Mouse (Mus musculus) embryo, embryonic 10 days (tissue): ENCODE measurements around the gene Pcgf1.

ENCODE experiments used
- DNase-seq: peaks from one replicate; pipeline ENCODE4 v3.0.0-alpha.2; 2015; ENCODE audit warnings: low spot score

Gene Pcgf1

GRCm38 (mm10) chr6:83101688-83102556 is 24.3 kb downstream of the Pcgf1 start:
- peak; percentile 80 for DNase-seq

GRCm38 (mm10) chr6:83103130-83103650 is 25.5 kb downstream of the Pcgf1 start:
- DNase-seq = no peak

DNA sequence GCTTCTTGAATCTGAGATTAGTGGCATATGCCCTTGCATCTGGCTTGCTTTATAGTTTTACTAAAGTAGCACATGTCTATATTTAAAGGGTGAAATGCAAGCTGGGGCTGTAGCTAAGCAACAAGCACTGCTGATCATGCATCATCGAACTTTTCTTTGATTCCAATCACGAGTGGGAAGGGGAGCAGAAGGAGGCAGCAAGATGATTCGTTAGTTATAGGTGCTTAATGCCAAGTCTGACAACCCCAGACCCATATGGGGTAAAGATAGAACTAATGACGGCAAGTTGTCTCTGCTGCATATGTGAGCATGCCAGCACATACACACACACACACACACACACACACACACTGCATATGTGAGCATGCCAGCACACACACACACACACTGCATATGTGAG is 26.5 kb downstream of the Pcgf1 start:
- no peak for DNase-seq

DNA sequence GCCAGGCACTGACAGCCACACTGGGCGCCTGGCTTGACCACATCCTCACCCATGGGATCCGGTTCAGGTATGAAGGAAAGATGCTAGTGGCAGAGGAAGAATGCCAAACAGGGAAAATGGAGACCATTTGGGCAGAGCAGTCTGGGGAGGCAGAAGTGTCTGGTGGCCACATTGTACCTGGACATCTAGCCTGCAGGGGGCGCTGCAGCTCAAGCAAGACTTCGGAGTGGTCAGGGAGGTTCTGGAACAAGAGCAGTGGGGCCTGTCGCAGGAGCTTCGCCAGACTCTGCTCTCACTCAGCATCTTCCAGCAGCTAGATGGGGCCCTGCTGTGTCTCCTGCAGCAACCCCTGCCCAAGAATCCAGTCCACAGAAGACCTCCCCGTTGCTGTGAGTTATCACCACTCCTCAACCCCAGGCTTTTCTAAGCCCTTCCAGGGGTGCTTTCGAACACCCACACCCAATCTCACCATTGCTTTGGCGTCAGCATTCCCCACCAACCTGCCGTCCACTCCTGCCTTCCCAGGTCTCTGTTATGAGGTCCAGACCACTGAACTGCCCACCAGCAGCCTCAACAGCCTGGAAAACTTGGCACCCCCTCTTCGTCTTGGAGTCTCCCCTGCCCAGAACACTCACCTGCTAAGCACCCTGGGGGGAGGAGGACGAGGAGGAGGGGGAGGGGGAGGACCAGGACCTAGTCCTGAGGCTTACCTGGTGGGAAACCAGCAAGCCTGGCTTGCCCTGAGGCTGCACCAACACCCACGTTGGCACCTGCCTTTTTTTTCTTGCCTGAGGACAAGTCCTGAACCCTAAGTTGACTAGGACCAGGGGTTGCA is 30.1 kb downstream of the Pcgf1 start:
- peak; percentile 90 for DNase-seq

GRCm38 (mm10) chr6:83108762-83109668 is 31.3 kb downstream of the Pcgf1 start, which contains the start of gene Mrpl53:
TSS of gene Mrpl53 (plus strand) at chr6:83109040.
- DNase-seq = peak; percentile 82

DNA sequence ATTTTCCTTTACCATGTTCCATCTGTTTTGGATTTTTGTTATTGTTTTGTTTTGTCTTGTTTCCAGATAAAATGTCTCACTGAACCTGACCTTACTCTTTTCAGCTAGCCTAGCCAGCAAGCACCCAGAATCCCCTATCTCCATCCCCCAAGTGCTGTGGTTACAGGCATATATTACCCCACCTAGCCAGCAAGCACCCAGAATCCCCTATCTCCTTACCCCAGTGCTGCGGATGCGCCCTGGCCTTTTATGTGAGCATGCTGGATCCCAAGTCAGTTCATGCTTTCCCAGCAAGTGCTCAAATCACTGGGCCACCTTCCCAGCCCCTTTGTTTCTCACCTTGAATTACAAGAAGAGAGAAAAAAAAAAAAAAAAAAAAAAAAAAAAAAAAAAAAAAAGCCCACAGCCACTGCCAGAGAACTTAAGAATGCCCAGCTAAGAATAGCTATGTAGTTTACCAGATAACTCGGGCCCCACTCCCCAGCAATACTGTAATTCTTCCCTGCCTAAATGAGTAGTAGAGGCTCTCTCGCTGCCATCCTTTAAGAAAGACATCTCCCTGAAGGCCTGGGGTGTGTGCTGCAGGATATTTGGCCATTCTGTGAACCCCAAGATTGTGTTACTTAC is 34.0 kb downstream of the Pcgf1 start:
- DNase-seq = no peak

DNA sequence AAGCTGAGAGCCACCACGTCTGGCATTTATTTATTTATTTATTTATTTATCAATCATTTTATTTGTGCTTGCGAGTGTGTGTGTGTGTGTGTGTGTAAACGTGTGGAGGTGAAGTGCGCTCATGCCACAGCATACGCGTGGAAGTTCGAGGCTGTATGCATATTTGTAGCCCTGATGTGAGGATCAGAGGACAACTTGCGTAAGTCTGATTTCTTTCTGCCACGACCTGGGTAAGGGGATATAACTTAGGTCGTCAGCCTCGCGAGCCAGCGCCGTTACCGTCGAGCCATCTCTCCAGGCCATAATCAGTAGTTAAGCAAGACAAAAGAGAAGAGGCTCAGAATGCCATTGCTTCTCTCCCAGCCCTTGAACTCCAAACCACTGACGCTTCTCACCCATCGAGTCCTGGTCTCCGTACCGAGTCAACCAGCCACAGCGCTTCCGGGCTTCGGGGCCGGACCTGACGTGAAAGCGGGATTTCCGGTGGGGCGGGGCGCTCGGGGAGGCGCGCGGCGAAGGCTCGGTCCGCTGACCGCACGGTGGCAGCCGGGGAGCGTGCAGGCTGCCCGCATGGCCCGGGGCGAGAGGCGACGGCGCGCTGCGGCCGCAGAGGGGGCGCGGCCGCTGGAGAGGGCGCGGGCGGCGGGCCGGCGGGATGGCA is 37.5 kb downstream of the Pcgf1 start, which contains the start of gene Mogs:
Gene Mogs, plus strand, starts transcription at position 486 of the 661 bp plus-strand sequence.
- peak; percentile 95 for DNase-seq

- no peak for DNase-seq
Measured at GRCm38 (mm10) chr6:83115682-83116372, 38.2 kb downstream of the Pcgf1 start.

DNA sequence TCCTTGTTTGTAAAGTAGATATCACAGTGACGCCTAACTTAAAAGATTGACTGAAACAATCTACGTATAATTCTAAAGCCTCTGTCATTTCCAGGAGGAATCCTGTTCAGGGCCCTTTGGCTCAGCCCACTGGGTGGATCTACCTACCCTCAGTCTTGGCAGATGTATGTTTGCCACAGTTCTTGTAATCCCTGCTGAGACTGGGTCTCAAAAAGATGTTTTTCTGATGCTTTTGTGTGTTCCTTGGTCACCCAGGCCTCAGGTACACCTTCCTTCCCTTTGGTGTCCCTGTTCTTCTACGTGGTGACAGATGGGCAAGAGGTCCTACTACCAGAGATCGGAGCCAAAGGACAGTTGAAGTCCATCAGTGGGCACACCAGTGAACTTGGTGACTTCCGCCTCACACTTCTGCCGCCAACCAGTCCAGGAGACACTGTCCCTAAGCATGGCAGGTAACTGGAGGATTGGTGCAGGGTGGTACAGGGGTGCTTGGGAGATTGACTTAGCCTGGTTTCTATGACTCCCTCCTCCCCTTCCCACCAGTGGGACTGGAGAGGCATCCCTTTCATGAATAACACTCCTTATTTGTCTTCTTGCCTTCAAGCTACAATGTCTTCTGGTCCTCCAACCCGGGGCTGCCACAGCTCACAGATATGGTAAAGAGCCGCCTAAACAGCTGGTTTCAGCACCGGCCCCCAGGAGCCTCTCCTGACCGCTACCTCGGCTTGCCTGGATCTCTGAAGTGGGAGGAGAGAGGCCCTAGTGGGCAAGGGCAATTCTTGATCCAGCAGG is 38.9 kb downstream of the Pcgf1 start:
- DNase-seq = no peak

- DNase-seq = no peak
Measured at GRCm38 (mm10) chr6:83117165-83117438, 39.4 kb downstream of the Pcgf1 start.

GRCm38 (mm10) chr6:83117616-83118015 is 39.9 kb downstream of the Pcgf1 start:
- no peak for DNase-seq

GRCm38 (mm10) chr6:83118369-83118768 is 40.7 kb downstream of the Pcgf1 start:
- DNase-seq = no peak

DNA sequence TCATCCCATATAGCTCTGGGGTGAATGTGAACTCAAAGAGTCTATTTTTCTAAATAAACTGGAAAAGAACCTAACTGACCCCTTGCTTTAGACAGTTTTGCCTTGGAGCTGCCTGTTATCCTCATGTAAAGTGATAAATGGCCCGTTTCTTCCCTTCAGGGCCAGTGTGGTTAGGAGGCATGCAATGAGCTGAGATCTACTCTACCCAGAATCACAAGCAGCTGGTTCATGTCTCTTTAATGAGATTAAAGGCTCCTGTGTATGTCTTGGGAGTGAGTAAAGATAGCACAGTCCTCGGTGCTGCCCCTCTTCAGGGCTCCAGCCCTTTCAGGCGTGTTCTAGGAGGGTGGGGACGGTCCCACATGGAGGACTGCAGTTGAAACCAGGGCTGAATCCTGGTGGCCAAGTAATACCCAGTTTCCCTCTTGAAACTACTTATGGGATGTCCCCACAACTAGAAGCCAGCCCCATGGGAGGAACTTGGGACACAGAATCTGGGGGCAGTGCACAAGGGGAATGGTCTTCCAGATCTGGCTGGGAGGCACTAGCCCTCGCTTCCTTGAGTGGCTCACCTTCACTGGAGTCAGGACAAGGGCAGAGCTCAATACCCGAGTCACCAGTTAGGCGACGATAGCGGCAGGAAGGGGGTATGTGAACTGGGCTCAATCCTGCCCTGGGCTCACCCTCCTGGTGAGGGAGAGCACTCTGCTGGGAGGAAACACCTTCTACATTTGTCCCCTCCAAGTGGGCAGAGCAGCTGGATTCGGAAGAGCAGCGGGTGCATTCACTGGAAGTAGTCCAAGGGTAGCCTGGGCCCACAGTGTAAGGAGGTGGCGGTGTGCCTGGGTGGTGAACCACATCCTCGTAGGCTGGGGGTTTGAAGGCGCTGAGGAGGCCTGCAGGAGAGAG is 41.4 kb downstream of the Pcgf1 start:
- no peak for DNase-seq

GRCm38 (mm10) chr6:83119734-83120051 is 42.0 kb downstream of the Pcgf1 start:
- no peak for DNase-seq

DNA sequence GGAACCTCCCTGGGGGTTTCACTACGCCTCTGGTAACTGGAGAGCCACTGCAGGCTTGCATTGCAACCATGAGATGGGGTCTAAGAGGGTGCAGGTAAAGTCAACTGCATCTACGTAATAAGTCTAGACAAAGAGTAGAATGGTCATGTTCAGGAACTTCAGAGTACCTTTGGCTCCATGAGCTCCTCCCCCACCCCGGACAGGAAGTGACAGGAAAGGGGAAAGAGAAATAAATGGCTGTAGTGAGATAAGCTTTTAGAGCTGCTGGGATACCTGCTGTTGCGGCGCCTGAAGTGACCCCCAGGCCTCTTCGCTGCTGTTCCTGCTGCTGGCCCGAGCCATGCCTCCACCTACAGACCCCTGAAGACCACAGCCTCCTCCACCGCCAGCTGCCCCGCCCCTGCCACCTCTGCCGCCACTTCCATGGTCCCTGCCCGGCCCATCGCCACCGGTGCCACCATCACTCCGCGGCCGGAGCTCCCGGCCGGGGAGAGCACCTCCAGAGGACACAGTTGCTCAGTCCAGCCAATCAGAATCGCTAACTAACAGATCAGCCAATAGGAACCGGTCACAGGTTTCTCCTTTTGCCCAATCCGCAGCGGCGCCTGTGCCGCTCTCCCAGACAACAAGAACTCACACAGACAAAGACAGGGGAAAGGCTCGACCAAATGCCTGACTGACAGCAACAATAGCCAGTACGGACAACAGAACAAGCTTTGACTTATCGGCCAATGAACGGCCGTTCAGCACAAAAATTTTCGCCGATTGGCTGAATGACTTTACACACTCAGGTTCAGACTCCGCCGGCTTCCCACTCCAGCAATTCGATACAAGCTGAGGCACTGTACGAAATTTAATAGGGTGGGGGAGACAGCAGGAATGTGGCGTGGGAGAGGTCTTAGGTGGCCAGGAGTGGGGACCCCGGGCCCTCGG is 43.5 kb downstream of the Pcgf1 start, which contains the start of gene Wbp1:
Gene Wbp1, minus strand, starts transcription at position 630 of the 933 bp plus-strand sequence.
- peak; percentile 97 for DNase-seq

- DNase-seq = peak; percentile 51
Measured at GRCm38 (mm10) chr6:83121863-83122710, 44.4 kb downstream of the Pcgf1 start.
